Mouse (Mus musculus) regulatory T cell (primary cell): ENCODE data around the gene Smc2.
"Not testable (repeated sequence)": the region's sequence is repeated elsewhere in the genome, so short reads cannot be mapped to it uniquely, and the experiment has no call there.

Source experiments
- in situ Hi-C: fragments of 300-600 bp; cut with MboI, MseI; formaldehyde crosslinking; loops from one replicate; pipeline ENCODE4 v1.15.1; 2025; ENCODE audit warnings: high pct_unique_total_duplicates

Gene Smc2

GRCm38 (mm10) chr4:52438886-52439664 is at the start of gene Smc2:
Gene Smc2, plus strand, starts transcription at chr4:52439243.
- in situ Hi-C loops = loop anchor here (25.0 kb wide), 1 partner anchor 573 kb away; the partner anchor contains the start of gene Nipsnap3b

GRCm38 (mm10) chr4:52411587-52411986 is 27.5 kb upstream of the Smc2 start:
- in situ Hi-C loops = no loop called here

GRCm38 (mm10) chr4:52423653-52424052 is 15.4 kb upstream of the Smc2 start:
- in situ Hi-C loops = no loop called here

- in situ Hi-C loops = loop anchor here (25.0 kb wide), 1 partner anchor 583 kb away; the partner anchor contains the start of gene Nipsnap3b
Measured at GRCm38 (mm10) chr4:52429310-52430198, 9.5 kb upstream of the Smc2 start.

GRCm38 (mm10) chr4:52435551-52435950 is 3.5 kb upstream of the Smc2 start:
- in situ Hi-C loops = loop anchor here (25.0 kb wide), 1 partner anchor 577 kb away; the partner anchor contains the start of gene Nipsnap3b

- in situ Hi-C loops = loop anchor here (25.0 kb wide), 1 partner anchor 574 kb away; the partner anchor contains the start of gene Nipsnap3b
Measured at GRCm38 (mm10) chr4:52438371-52438885, 615 bp upstream of the Smc2 start.

- in situ Hi-C loops = no loop called here
Measured at GRCm38 (mm10) chr4:52459726-52460125, 20.7 kb downstream of the Smc2 start.

- in situ Hi-C loops = no loop called here
Measured at GRCm38 (mm10) chr4:52461321-52461720, 22.3 kb downstream of the Smc2 start.

- in situ Hi-C loops = no loop called here
Measured at GRCm38 (mm10) chr4:52473431-52473830, 34.4 kb downstream of the Smc2 start.

GRCm38 (mm10) chr4:52487486-52487885 is 48.4 kb downstream of the Smc2 start:
- in situ Hi-C loops = no loop called here

GRCm38 (mm10) chr4:52497144-52497543 is 58.1 kb downstream of the Smc2 start, which contains the start of gene Vma21-ps:
Gene Vma21-ps, minus strand, starts transcription at chr4:52497244.
- in situ Hi-C loops = not testable (repeated sequence)

GRCm38 (mm10) chr4:52517580-52517979 is 78.5 kb downstream of the Smc2 start:
- in situ Hi-C loops = no loop called here

- in situ Hi-C loops = no loop called here
Measured at GRCm38 (mm10) chr4:52519301-52519700, 80.3 kb downstream of the Smc2 start.

GRCm38 (mm10) chr4:52526464-52526863 is 87.4 kb downstream of the Smc2 start:
- in situ Hi-C loops = no loop called here

- in situ Hi-C loops = no loop called here
Measured at GRCm38 (mm10) chr4:52530636-52531035, 91.6 kb downstream of the Smc2 start.
